Mouse (Mus musculus) bone marrow, adult 2 months (tissue): ENCODE measurements around the gene Carm1.

Source experiments
- CTCF ChIP-seq: fragments of 200-500 bp; IDR thresholded peaks from 2 replicates; pipeline ENCODE4 v1.5.1; 2011; ENCODE audit warnings: low read length, control low read depth; ENCODE audit not compliant: control insufficient read depth, insufficient read depth
- POLR2A ChIP-seq: fragments of 200-500 bp; IDR thresholded peaks from 2 replicates; pipeline ENCODE4 v1.6.1; 2011; ENCODE audit warnings: low read depth, mild to moderate bottlenecking, control low read depth, low read length, borderline replicate concordance; ENCODE audit not compliant: control insufficient read depth

- TF ChIP-seq CTCF (no peak), POLR2A (no peak)
Measured at GRCm38 (mm10) chr9:21510689-21511015, 36.0 kb upstream of the Carm1 start.
